Comparison of ENCODE assay signal across 17 mouse cellular contexts in genomic region chr19:18608975-18609374, GRCm38 (mm10). TPM values are rescaled to one million over a fixed set of nuclear protein-coding genes. Genes with fewer than 3 reads are reported as not detected.
DNase-seq lines count a peak whose midpoint lies in the region; ATAC-seq lines count a peak whose summit lies in the region.
"Had no signal": no experiment of that assay in that cellular context is flagged by ENCODE, and none has a peak within 500 bp of the region (broad histone marks: within the 10 kb centered on the region; RNA-seq: fewer than 3 reads in every experiment).

No protein-coding gene starts in this region.

- DNase-seq in heart, postnatal 36 days, result no peak
- no peak for DNase-seq in liver, embryonic 11.5 days (ENCODE audit: low spot score)
- peak; percentile 35 for DNase-seq in mesoderm, embryonic 11.5 days (ENCODE audit: low read depth, low spot score)
- DNase-seq in testis, postnatal 10 days (ENCODE audit: low spot score), result no peak
- no peak for DNase-seq in right cerebral cortex, postnatal 14 days
- DNase-seq: cerebellum, postnatal 36 days; forebrain, postnatal 0 days; gastrocnemius, postnatal 36 days; thymus, adult 2 months had no signal

- 44% methylated on average over 6 of the region's 6 CpGs for WGBS in heart, embryonic 15.5 days
- WGBS in liver, embryonic 12.5 days (ENCODE audit: insufficient replicate concordance), result 44% methylated on average over 6 of the region's 6 CpGs
- 65% methylated on average over 6 of the region's 6 CpGs for WGBS in liver, embryonic 11.5 days

- no peak overlapping the region for H3K4me3 ChIP-seq in heart, embryonic 15.5 days
- no peak overlapping the region for H3K4me3 ChIP-seq in liver, embryonic 12.5 days
- no peak overlapping the region for H3K4me3 ChIP-seq in liver, embryonic 11.5 days (ENCODE audit: low read depth, low read length)
- H3K4me3 ChIP-seq: hindbrain, embryonic 12.5 days; intestine, embryonic 15.5 days; layer of hippocampus, adult 2 months had no signal

- no peaks in the 10 kb centered on the region for H3K27me3 ChIP-seq in heart, embryonic 15.5 days
- no peaks in the 10 kb centered on the region for H3K27me3 ChIP-seq in liver, embryonic 12.5 days (replicated peaks)
- H3K27me3 ChIP-seq in liver, embryonic 11.5 days (replicated peaks; ENCODE audit: control insufficient read depth, insufficient read depth, low read length), result no peaks in the 10 kb centered on the region
- H3K27me3 ChIP-seq: hindbrain, embryonic 12.5 days; intestine, embryonic 15.5 days had no signal

- H3K4me2 ChIP-seq in heart, embryonic 15.5 days, result no peak overlapping the region
- H3K4me2 ChIP-seq in liver, embryonic 12.5 days, result no peak overlapping the region
- no peak overlapping the region for H3K4me2 ChIP-seq in liver, embryonic 11.5 days
- H3K4me2 ChIP-seq: hindbrain, embryonic 12.5 days; intestine, embryonic 15.5 days; midbrain, embryonic 11.5 days had no signal

- no peak for ATAC-seq in heart, embryonic 15.5 days (replicated peaks; ENCODE audit: insufficient number of reproducible peaks, insufficient read depth, low FRiP score, low read depth)
- no peak for ATAC-seq in liver, embryonic 12.5 days
- ATAC-seq in liver, embryonic 11.5 days (replicated peaks; ENCODE audit: low FRiP score), result no peak
- 0 out of 2 replicates have a peak, but pooled peaks have one; percentile 44 for ATAC-seq in common myeloid progenitor, adult 5-6 weeks (replicated peaks; ENCODE audit: low read depth, poor library complexity, severe bottlenecking)
- ATAC-seq: forebrain, postnatal 0 days; intestine, embryonic 15.5 days; lung, postnatal 0 days had no signal

- H3K9me3 ChIP-seq in heart, embryonic 15.5 days (replicated peaks), result no peaks in the 10 kb centered on the region
- no peaks in the 10 kb centered on the region for H3K9me3 ChIP-seq in liver, embryonic 12.5 days (replicated peaks)
- H3K9me3 ChIP-seq in liver, embryonic 11.5 days (ENCODE audit: control insufficient read depth, low read length), result no peaks in the 10 kb centered on the region
- H3K9me3 ChIP-seq: hindbrain, embryonic 12.5 days; intestine, embryonic 15.5 days had no signal

- H3K36me3 ChIP-seq in heart, embryonic 15.5 days, result no peaks in the 10 kb centered on the region
- no peaks in the 10 kb centered on the region for H3K36me3 ChIP-seq in liver, embryonic 12.5 days
- no peaks in the 10 kb centered on the region for H3K36me3 ChIP-seq in liver, embryonic 11.5 days (ENCODE audit: control insufficient read depth, insufficient read depth, low read length)
- H3K36me3 ChIP-seq: hindbrain, embryonic 12.5 days; intestine, embryonic 15.5 days had no signal

- 0 out of 2 replicates have a peak overlapping the region, but pooled peaks have one; percentile 8 for H3K27ac ChIP-seq in heart, embryonic 15.5 days
- 0 out of 2 replicates have a peak overlapping the region, but pooled peaks have one; percentile 10 for H3K27ac ChIP-seq in liver, embryonic 12.5 days
- H3K27ac ChIP-seq in liver, embryonic 11.5 days (ENCODE audit: low read depth, low read length), result no peak overlapping the region
- H3K27ac ChIP-seq: hindbrain, embryonic 12.5 days; intestine, embryonic 15.5 days; layer of hippocampus, adult 2 months had no signal

- intact Hi-C loops in heart, postnatal 36 days (cut with DNase I), result no loop called here

- H3K4me1 ChIP-seq in heart, embryonic 15.5 days (replicated peaks), result peaks cover 23% of the 10 kb centered on the region
- H3K4me1 ChIP-seq in liver, embryonic 12.5 days, result peaks cover 20% of the 10 kb centered on the region
- peaks cover 2% of the 10 kb centered on the region; the same call in 1 of the 2 replicates for H3K4me1 ChIP-seq in liver, embryonic 11.5 days (replicated peaks; ENCODE audit: control insufficient read depth, insufficient read depth, low read length)
- H3K4me1 ChIP-seq: intestine, embryonic 15.5 days had no signal

- H3K9ac ChIP-seq in heart, embryonic 15.5 days, result no peak overlapping the region
- no peak overlapping the region for H3K9ac ChIP-seq in liver, embryonic 12.5 days
- no peak overlapping the region for H3K9ac ChIP-seq in liver, embryonic 11.5 days (ENCODE audit: low read depth, low read length)
- H3K9ac ChIP-seq: forebrain, postnatal 0 days; hindbrain, embryonic 12.5 days; intestine, embryonic 15.5 days had no signal

RNA-seq across cellular contexts. Expression of gene Ostf1, which starts 22.6 kb away (rescaled TPM):
- 75.4 and 88.8 TPM in 2 replicates for polyA plus RNA-seq in heart, embryonic 15.5 days (2015; fragmentation: Nextera tagmentation; extraction: Ambion mirVana)
- 10 to 100 TPM; 37.8 to 42.5 TPM for total RNA-seq in heart, postnatal 36 days (2021)
- polyA plus RNA-seq in liver, embryonic 12.5 days (2016; fragmentation: Nextera tagmentation; extraction: Ambion mirVana), result 60.8 and 65.1 TPM in 2 replicates
- polyA plus RNA-seq in liver, embryonic 11.5 days (2014; fragmentation: Nextera tagmentation; extraction: Ambion mirVana), result 86.8 and 92.2 TPM in 2 replicates
- 99.8 and 109 TPM in 2 replicates for total RNA-seq in common myeloid progenitor, adult 5-6 weeks (2017)

RNA-seq across cellular contexts. Expression of gene Nmrk1, which starts 22.8 kb away (rescaled TPM):
- 6.5 and 7.7 TPM in 2 replicates for polyA plus RNA-seq in heart, embryonic 15.5 days (2015; fragmentation: Nextera tagmentation; extraction: Ambion mirVana)
- total RNA-seq in heart, postnatal 36 days (2021), result 1 to 10 TPM; 2.6 to 3.0 TPM
- 6.3 and 7.2 TPM in 2 replicates for polyA plus RNA-seq in liver, embryonic 12.5 days (2016; fragmentation: Nextera tagmentation; extraction: Ambion mirVana)
- 12.4 and 12.5 TPM in 2 replicates for polyA plus RNA-seq in liver, embryonic 11.5 days (2014; fragmentation: Nextera tagmentation; extraction: Ambion mirVana)
- total RNA-seq in common myeloid progenitor, adult 5-6 weeks (2017), result 4.0 and 7.6 TPM in 2 replicates
